Mouse (Mus musculus) spleen, adult 2 months (tissue): ENCODE measurements at regions not wholly inside any gene's neighbourhood (a gene's known extent, or its start where the extent isn't known, plus 50 kb on each side); places are given as distances from the start of the nearest gene placed in this dataset.

ENCODE experiments used
- CTCF ChIP-seq: fragments of 200-500 bp; IDR thresholded peaks from 2 replicates; pipeline ENCODE4 v1.5.1; 2011; ENCODE audit warnings: mild to moderate bottlenecking, inconsistent platforms; ENCODE audit not compliant: insufficient read depth, insufficient read length, insufficient replicate concordance; ENCODE audit errors: extremely low read depth
- POLR2A ChIP-seq: fragments of 200-500 bp; IDR thresholded peaks from 2 replicates; pipeline ENCODE4 v1.6.1; 2011; ENCODE audit warnings: low read depth, low read length, inconsistent platforms

DNA sequence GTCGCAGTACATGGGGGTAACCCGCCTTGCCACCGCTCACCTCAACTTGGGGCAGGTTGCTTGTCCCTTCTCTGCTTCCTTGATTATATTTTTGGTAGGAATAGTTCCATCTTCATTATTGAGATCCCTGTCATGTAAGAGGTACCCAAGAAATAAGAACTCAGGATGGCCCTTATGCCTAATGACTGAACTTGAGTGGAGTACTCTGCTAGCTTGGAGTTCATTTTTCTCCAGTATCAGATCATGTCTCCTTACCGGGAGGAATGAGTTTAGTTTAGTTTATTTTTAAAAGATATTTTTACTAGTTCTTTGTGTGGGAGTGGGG lies 79.8 kb upstream of the Cpm start:
- TF ChIP-seq CTCF (no peak), POLR2A (no peak)
